Mouse (Mus musculus): ENCODE results near the gene Ncapd3. TPM values are rescaled to one million over a fixed set of nuclear protein-coding genes. Genes with fewer than 3 reads are reported as not detected.

Gene Ncapd3
- total RNA-seq, 2 experiments from 2014 or later: 6.2 to 7.3 TPM

DNA sequence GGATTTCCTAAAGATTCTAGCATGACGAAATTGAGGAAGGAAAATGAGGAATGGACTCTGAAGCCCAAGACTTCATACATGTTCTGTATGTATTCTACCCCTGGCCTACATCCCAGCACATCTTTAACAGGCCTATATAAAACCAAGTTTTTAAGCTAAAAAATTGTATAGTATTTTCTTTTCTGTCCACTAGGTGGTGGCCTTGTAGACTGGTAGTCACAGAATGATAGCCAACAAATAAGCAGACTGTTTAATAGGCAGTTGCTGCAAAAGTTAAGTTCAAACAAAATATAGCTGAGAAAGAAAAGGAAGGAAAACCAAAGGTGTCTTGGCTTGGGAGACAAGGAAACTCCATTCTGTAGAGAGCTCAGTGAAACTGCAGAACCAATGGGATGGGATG lies 44.7 kb downstream of the Ncapd3 start:
- TF ChIP-seq CTCF (IDR thresholded peaks at IDR 0.05): peak; percentile 52
- Histone ChIP-seq H3K4me3 (no peak overlapping the region), H3K27ac (no peak overlapping the region)
- DNase-seq: no peak
- intact Hi-C loops (cut with DNase I): no loop called here

DNA sequence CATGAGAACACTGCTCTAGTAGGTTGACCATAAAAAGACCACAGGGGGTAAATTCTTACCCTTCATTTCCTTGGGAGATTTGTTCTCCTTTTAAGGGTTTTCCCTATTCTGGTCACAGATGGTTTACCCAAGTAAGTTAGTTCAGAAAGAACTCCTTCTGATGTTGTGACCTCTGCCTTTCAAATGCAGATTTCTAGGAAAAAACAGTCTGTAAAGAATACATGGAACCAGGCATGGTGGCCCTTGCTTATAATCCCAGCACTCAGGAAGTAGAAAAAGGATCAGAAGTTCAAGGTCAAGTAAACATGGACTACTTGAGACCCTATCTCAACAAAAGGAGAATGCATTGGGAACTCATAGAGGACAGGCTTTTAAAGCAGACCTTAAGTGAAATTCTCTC lies 45.8 kb downstream of the Ncapd3 start:
- H3K27ac ChIP-seq: no peak overlapping the region
- TF ChIP-seq CTCF (IDR thresholded peaks at IDR 0.05): no peak
- intact Hi-C loops (cut with DNase I): no loop called here
- no peak overlapping the region for H3K4me3 ChIP-seq
- DNase-seq: no peak

DNA sequence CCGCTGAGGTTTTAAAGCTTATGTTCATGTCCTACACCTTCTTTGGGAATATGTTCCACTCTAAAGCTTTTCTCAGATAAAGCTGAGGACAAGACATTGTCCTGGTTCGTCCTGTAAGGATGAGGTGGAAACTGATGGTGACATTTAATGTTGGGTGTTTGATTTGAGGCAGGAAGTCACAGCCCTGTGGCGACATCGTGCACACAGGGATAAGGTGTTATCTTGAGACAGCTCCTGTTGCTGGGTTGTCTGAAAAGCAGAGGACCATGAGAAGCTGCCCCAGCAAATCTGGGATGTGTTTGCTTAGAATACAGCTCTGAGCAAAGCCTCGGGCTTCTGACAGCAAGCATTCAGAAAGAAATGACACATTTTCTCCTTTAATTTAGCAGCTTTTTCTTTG lies 56.3 kb downstream of the Ncapd3 start:
- TF ChIP-seq CTCF (IDR thresholded peaks at IDR 0.05): no peak
- intact Hi-C loops (cut with DNase I): no loop called here
- no peak for DNase-seq

DNA sequence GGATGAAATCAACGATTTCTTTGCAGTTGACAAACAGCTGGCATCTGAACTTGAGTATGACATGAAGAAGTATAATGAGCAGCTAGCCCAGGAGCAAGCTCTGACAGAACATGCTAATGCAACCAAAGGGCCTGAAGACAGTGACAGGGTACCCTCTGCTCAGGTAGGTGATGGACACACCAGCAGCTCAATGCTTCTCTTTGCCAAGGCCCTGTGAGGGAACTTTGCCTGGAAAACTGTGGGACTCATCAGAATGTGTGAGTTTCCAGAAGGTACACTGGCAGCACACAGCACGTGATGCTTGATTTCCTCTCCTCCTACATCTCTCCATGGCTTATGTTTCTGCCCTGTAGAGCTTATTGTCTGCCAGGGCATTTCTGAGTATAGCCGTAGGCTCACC lies 57.4 kb downstream of the Ncapd3 start:
- no peak for TF ChIP-seq CTCF (IDR thresholded peaks at IDR 0.05)
- no peak overlapping the region for H3K4me3 ChIP-seq
- intact Hi-C loops (cut with DNase I): no loop called here
- no peak overlapping the region for H3K27ac ChIP-seq
- DNase-seq: no peak

More for the DNA sequence above, 56.3 kb downstream of the Ncapd3 start:
- Histone ChIP-seq H3K27ac (no peak overlapping the region), H3K4me3 (no peak overlapping the region)

DNA sequence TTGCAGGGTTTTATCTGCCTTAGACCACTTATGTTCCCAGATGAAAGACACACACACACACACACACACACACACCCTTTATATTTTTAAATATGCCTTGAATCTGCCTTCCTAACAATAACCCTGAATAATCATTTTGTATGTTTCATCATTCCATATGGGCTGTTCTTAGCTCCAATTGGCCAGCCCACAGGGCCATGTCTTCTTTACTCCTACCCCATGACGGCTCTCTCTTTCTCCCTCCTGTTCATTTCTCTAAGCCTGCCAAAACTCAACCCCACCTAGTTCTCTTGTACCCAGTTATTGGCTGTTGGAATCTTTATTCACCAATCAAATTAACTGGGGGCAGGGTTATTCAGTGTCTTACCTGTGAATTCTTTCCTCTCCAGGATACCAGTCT lies 60.2 kb downstream of the Ncapd3 start:
- no peak for TF ChIP-seq CTCF (IDR thresholded peaks at IDR 0.05)
- intact Hi-C loops (cut with DNase I): no loop called here
- DNase-seq: no peak
- Histone ChIP-seq H3K27ac (no peak overlapping the region), H3K4me3 (no peak overlapping the region)

DNA sequence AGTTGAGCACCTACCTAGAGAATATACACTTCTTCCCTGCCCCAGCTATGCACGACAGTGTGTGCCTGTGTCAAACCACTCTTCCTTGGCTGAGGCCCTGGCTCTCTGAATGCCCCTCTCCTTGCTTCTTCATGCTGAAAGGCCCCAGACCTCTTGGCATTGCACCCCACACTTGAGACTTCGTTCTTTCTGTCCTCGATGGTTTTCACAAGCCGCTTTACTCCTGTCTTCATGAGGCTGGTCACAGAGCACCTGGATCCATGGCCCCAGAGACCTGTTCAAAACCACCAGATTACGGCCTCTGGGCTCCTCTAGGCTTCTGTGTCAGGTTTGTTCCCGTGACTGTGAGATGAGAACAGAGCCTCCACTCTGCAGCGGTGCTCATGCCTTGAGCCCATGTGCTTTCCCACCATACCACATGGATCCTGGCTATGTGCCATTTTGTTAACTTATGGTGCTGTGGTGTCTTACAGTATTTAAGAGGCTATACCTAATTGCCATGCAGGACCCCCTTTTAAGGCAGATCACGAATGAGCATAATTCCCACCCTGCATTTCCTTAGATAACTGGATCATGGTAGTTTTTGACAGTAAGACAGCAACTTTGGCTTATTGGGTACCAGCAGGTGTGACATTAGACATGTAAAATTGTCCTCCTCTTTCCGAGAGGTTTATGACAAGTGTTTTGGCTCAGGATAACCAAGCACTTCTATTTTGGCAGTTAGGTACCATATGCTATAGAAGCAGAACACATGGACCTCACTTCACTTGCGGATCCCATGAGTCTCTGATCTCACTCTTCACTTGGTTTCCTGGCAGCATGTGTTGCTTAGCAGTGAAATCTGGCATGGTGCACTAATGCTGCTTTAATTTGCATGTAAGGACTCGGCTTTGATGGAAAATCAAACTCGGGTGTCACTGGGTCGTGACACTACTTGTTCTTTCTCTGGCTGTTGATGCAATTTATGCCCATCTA lies 61.1 kb downstream of the Ncapd3 start:
- no peak for TF ChIP-seq CTCF (IDR thresholded peaks at IDR 0.05)
- DNase-seq: no peak
- H3K4me3 ChIP-seq: no peak overlapping the region
- intact Hi-C loops (cut with DNase I): no loop called here
- H3K27ac ChIP-seq: no peak overlapping the region

DNA sequence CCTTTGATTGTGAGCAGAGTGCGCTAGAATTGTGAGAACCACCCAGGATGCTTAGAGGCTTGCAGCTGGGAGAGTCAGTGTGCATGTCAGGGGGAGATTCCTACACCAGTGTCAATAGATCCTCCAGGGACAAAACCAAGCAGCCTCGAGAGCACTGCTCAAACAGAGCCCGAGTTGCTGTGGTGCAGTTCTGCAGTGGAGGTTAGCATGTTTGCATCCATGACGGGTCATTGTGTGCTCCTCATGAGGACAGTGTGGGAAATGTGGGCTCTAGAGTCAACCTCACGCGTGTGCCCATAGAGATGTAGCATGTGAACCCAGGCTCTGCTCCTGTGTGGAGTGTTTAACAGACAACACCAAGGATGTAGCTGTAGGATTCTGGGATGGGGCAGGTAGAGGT lies 62.9 kb downstream of the Ncapd3 start:
- DNase-seq: no peak
- no peak for TF ChIP-seq CTCF (IDR thresholded peaks at IDR 0.05)
- Histone ChIP-seq H3K4me3 (no peak overlapping the region), H3K27ac (no peak overlapping the region)
- intact Hi-C loops (cut with DNase I): no loop called here

DNA sequence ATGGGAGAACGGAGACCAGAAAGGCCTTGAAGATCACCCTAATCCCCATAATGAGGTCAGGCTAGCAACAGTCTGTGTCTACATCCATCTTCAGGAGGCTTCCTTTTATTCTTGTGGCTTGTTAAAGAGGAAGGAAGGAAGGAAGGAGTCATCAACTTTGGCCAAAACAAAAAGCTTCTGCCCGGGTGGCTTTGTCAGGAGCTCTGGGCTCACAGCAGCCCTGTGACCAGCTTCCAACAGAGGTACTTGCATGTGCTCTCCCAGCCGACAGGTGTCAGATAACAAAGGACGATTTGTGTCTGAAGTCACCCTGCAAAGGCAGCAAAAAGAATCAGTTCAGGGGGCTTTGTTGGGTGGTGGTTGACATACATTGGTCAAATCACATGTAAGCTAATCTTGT lies 68.1 kb downstream of the Ncapd3 start:
- DNase-seq: no peak
- TF ChIP-seq CTCF (IDR thresholded peaks at IDR 0.05): peak; percentile 15; the same call in 1 of the 2 replicates
- Histone ChIP-seq H3K4me3 (no peak overlapping the region), H3K27ac (peak overlapping the region; percentile 51)
- intact Hi-C loops (cut with DNase I): no loop called here

DNA sequence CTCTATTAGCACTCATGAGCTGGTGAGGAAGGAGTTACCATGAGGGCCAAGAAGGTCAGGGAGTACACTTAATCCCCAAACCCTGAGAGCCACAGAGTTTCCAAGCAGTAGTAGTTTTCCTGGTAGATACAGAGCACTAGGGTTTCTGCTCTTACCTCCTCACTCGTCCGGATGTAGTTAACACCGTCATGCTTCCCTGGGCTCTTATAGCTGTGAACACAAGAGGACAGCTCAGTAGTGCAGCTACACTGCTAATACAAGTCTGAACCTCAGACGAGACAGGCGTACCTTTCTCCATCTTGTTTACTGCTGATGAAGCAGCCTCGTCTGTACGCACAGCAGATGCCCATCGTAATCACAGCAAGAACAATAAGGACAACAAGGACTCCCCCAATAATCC lies 68.6 kb downstream of the Ncapd3 start:
- intact Hi-C loops (cut with DNase I): no loop called here
- Histone ChIP-seq H3K27ac (peak overlapping the region; percentile 51), H3K4me3 (no peak overlapping the region)
- TF ChIP-seq CTCF (IDR thresholded peaks at IDR 0.05): no peak
- no peak for DNase-seq

DNA sequence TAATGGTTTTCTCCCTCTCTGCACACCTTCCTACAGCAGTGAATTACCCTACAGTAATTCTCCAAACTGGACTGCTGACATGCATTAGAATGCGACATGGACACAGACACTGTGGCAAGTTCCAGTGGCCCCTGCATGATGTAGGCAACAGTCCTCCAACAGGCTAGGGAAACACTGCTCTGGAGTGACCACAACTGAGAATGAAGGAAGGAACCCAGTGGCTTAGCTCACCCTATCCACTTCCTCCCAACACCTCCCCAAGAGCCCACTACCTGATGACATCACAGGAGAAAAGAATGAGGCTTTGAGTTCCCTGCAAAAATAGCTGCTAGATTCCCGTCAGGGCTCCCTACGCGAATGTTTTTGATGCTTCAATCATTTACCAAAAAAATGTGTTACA lies 69.5 kb downstream of the Ncapd3 start:
- H3K27ac ChIP-seq: no peak overlapping the region
- intact Hi-C loops (cut with DNase I): no loop called here
- DNase-seq: no peak
- no peak for TF ChIP-seq CTCF (IDR thresholded peaks at IDR 0.05)
- no peak overlapping the region for H3K4me3 ChIP-seq

DNA sequence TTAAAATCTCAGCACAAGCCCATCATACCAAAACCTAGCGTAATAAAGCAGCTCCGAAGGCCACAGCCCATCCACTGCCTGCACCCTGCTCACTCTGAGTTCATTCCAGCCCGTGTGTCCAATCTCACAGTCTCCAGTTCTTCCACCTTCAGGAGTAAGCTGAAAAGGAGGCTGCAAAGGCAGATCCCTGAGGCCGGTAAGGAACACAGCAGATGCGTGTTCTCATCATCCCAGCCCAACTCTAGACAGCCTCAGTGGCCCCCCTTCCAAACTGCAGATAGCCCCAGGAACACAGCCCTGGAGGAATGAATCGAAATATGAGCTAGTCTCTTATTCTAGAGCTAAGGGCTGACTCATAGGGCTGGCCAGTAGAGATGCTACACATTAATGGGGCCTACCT lies 71.5 kb downstream of the Ncapd3 start:
- TF ChIP-seq CTCF (IDR thresholded peaks at IDR 0.05): no peak
- no peak overlapping the region for H3K4me3 ChIP-seq
- intact Hi-C loops (cut with DNase I): no loop called here
- no peak for DNase-seq
- H3K27ac ChIP-seq: no peak overlapping the region

DNA sequence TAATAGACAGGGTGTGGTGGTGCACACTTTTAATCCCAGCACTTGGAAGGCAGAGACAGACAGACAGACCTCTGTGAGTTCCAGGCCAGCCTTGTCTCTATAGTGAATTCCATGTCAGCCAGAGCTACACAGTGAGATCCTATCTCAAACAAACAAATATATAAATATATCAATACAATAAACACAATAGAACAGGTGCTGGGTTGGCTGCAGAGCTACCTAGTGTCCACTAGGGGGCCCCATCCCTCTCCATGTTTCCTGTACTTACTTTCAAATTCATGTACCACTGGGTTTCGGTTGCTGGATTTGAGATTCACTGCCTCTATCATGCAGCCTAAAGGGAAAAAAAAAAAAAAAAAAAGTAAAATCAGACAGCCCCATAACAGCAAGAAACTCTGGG lies 76.1 kb downstream of the Ncapd3 start:
- 0 out of 2 replicates have a peak overlapping the region, but pooled peaks have one; percentile 90 for H3K27ac ChIP-seq
- TF ChIP-seq CTCF (IDR thresholded peaks at IDR 0.05): peak; percentile 96

DNA sequence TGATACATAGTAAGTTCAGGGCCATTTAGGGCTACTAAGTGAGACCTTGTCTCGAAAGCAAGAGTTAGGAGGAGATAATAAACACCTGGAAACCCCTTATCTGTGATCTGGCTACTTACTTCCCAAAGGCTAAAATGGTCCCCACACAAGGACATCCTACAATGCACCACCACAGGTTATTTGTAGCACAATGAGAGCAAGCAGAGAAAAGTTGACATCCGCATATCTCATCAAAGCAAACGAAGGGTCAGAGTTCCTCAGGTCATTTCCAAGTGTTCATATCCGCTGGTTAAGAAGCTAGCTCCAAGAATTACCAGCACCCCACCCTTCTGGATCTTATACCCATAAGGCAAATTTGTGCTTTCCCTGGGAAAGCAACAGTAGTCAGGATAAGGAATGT lies 78.5 kb downstream of the Ncapd3 start:
- intact Hi-C loops (cut with DNase I): loop anchor here (5.0 kb wide), 1 partner anchor 179 kb away; no protein-coding TSS in a partner anchor
- DNase-seq: no peak
- H3K27ac ChIP-seq: peak overlapping the region; percentile 90
- no peak overlapping the region for H3K4me3 ChIP-seq
- TF ChIP-seq CTCF (IDR thresholded peaks at IDR 0.05): no peak

More for the DNA sequence above, 76.1 kb downstream of the Ncapd3 start:
- intact Hi-C loops (cut with DNase I): loop anchor here (1.0 to 5.0 kb wide), 2 partner anchors 70 to 181 kb away; no protein-coding TSS in a partner anchor
- H3K4me3 ChIP-seq: no peak overlapping the region
- DNase-seq: peak; percentile 47

Data from gastrocnemius, adult 2 months (tissue).